Mouse (Mus musculus) embryonic fibroblast, embryonic 13.5 days (primary cell): ENCODE measurements around the gene Apon.

Source experiments
- CTCF ChIP-seq: IDR thresholded peaks from 2 replicates; pipeline ENCODE4 v1.5.1; 2011; ENCODE audit warnings: mild to moderate bottlenecking, control low read depth, low read length, moderate library complexity, borderline replicate concordance; ENCODE audit not compliant: insufficient read depth
- POLR2A ChIP-seq: IDR thresholded peaks from 2 replicates; pipeline ENCODE4 v1.6.1; 2011; ENCODE audit warnings: low read depth, mild to moderate bottlenecking, control low read depth, low read length, moderate library complexity

DNA sequence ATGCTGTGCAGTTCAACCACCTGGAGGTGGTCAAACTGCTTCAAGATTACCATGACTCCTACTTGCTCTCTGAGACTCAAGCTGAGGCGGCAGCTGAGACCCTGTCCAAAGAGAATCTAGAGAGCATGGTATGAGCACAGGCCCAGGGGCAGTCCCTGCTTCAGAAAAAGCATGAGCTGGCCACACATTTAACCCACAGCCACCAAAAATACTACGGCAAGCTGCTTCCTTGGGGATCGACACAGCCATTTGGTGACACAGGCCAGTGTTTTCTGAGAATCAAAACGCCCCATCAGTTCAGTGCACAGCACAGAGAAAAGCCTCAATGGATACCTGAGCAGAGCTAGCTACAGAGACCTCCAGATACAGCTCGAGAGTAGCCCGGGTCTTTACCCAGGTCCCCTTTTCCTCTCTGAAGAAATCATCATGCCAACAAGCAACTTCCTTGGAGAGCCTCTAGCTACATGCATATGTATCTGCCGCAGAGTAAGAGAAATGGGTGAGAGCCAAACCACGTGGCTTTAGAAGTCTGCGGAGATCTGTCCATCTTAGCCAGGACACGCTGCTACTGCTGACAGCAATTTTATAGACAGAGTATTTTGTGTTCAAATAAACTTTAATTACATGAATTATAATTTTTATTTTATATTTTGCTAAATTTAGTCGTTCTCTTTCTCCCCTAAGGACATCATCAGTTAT is 44.4 kb upstream of the Apon start:
- TF ChIP-seq CTCF (no peak), POLR2A (no peak)
